Mouse (Mus musculus): ENCODE measurements around the gene Dock9.

Gene Dock9

GRCm38 (mm10) chr14:121585906-121586765, 211.5 kb downstream of the Dock9 start:
- DNase-seq (ENCODE audit: low spot score): no peak

GRCm38 (mm10) chr14:121579055-121579454, 218.6 kb downstream of the Dock9 start:
- DNase-seq (ENCODE audit: low spot score): no peak

- no peak for DNase-seq (ENCODE audit: low spot score)
Observed at GRCm38 (mm10) chr14:121573391-121573790, 224.2 kb downstream of the Dock9 start.

GRCm38 (mm10) chr14:121566794-121567201, 230.8 kb downstream of the Dock9 start:
- peak; percentile 24 for DNase-seq (ENCODE audit: low spot score)

- no peak for DNase-seq (ENCODE audit: low spot score)
Observed at GRCm38 (mm10) chr14:121565930-121566329, 231.7 kb downstream of the Dock9 start.

- no peak for DNase-seq (ENCODE audit: low spot score)
Observed at GRCm38 (mm10) chr14:121564656-121565055, 233.0 kb downstream of the Dock9 start.

- DNase-seq (ENCODE audit: low spot score): no peak
Observed at GRCm38 (mm10) chr14:121563954-121564353, 233.7 kb downstream of the Dock9 start.

GRCm38 (mm10) chr14:121559026-121559425, 238.6 kb downstream of the Dock9 start:
- DNase-seq (ENCODE audit: low spot score): no peak

- DNase-seq (ENCODE audit: low spot score): no peak
Observed at GRCm38 (mm10) chr14:121556401-121557315, 241.0 kb downstream of the Dock9 start.

- DNase-seq (ENCODE audit: low spot score): no peak
Observed at GRCm38 (mm10) chr14:121553785-121554184, 243.9 kb downstream of the Dock9 start.

GRCm38 (mm10) chr14:121552586-121552985, 245.1 kb downstream of the Dock9 start:
- no peak for DNase-seq (ENCODE audit: low spot score)

- DNase-seq (ENCODE audit: low spot score): no peak
Observed at GRCm38 (mm10) chr14:121549834-121550233, 247.8 kb downstream of the Dock9 start.

- DNase-seq (ENCODE audit: low spot score): no peak
Observed at GRCm38 (mm10) chr14:121547745-121548144, 249.9 kb downstream of the Dock9 start.

GRCm38 (mm10) chr14:121546621-121547020, 251.0 kb downstream of the Dock9 start:
- DNase-seq (ENCODE audit: low spot score): no peak

GRCm38 (mm10) chr14:121545551-121546331, 251.9 kb downstream of the Dock9 start:
- DNase-seq (ENCODE audit: low spot score): no peak

GRCm38 (mm10) chr14:121541262-121541661, 256.4 kb downstream of the Dock9 start:
- no peak for DNase-seq (ENCODE audit: low spot score)

- no peak for DNase-seq (ENCODE audit: low spot score)
Observed at GRCm38 (mm10) chr14:121534501-121534900, 263.1 kb downstream of the Dock9 start.

GRCm38 (mm10) chr14:121530853-121531252, 266.8 kb downstream of the Dock9 start:
- no peak for DNase-seq (ENCODE audit: low spot score)

GRCm38 (mm10) chr14:121527883-121528282, 269.8 kb downstream of the Dock9 start:
- DNase-seq (ENCODE audit: low spot score): no peak

- DNase-seq (ENCODE audit: low spot score): no peak
Observed at GRCm38 (mm10) chr14:121527201-121527600, 270.4 kb downstream of the Dock9 start.

GRCm38 (mm10) chr14:121521709-121522108, 275.9 kb downstream of the Dock9 start:
- no peak for DNase-seq (ENCODE audit: low spot score)

- no peak for DNase-seq (ENCODE audit: low spot score)
Observed at GRCm38 (mm10) chr14:121516881-121517280, 280.8 kb downstream of the Dock9 start.
